Mouse (Mus musculus) left cerebral cortex, postnatal 4 days (tissue): Measurements from ENCODE around the gene Aldh3b2. TPM values are rescaled to one million over a fixed set of nuclear protein-coding genes. Genes with fewer than 3 reads are reported as not detected.
A peak's percentile ranks its signal among the peaks of the same experiment; 100 is the strongest.

Source experiments
- DNase-seq: peaks from one replicate; pipeline ENCODE4 v3.0.0-alpha.2; 2022
- intact Hi-C: fragments of 180-260 bp; cut with DNase I; formaldehyde crosslinking; loops from one replicate; pipeline ENCODE4 v1.15.1; 2025
- total RNA-seq, 2 experiments: library from RNA; stranded (reverse); gene quantifications; 2 replicates each; pipeline ENCODE4 v1.2.3; 2021

Aldh3b2 gene
- total RNA-seq, 2 experiments from 2014 or later, result 0.40 to 0.64 TPM

GRCm38 (mm10) chr19:4004331-4004730 is 32.2 kb downstream of the Aldh3b2 start:
- no peak for DNase-seq
- intact Hi-C loops, result no loop called here

- no peak for DNase-seq
- intact Hi-C loops, result no loop called here
Observed at GRCm38 (mm10) chr19:4005091-4005490, 33.0 kb downstream of the Aldh3b2 start.

GRCm38 (mm10) chr19:4005971-4006370 is 33.8 kb downstream of the Aldh3b2 start:
- intact Hi-C loops, result no loop called here

GRCm38 (mm10) chr19:4011086-4011485 is 39.0 kb downstream of the Aldh3b2 start:
- no peak for DNase-seq
- intact Hi-C loops, result loop anchor here (10.0 kb wide), 1 partner anchor 204 kb away; the partner anchor contains the start of genes AC109138.7 and Clcf1

More at GRCm38 (mm10) chr19:4005971-4006370, 33.8 kb downstream of the Aldh3b2 start:
- DNase-seq, result no peak

GRCm38 (mm10) chr19:4012432-4013022 is 40.4 kb downstream of the Aldh3b2 start, which contains the start of gene Ndufv1:
Gene Ndufv1 (minus strand): TSS chr19:4012806.
- intact Hi-C loops, result loop anchor here (10.0 kb wide), 1 partner anchor 202 kb away; the partner anchor contains the start of genes AC109138.7 and Clcf1
- peak; percentile 96 for DNase-seq

- DNase-seq, result no peak
- intact Hi-C loops, result loop anchor here (10.0 kb wide), 1 partner anchor 202 kb away; the partner anchor contains the start of genes AC109138.7 and Clcf1
Observed at GRCm38 (mm10) chr19:4013066-4013465, 40.9 kb downstream of the Aldh3b2 start.

GRCm38 (mm10) chr19:4014802-4015201 is 42.7 kb downstream of the Aldh3b2 start:
- intact Hi-C loops, result loop anchor here (10.0 kb wide), 1 partner anchor 200 kb away; the partner anchor contains the start of genes AC109138.7 and Clcf1
- no peak for DNase-seq

- no peak for DNase-seq
- intact Hi-C loops, result loop anchor here (10.0 kb wide), 1 partner anchor 199 kb away; the partner anchor contains the start of genes AC109138.7 and Clcf1
Observed at GRCm38 (mm10) chr19:4015635-4016034, 43.5 kb downstream of the Aldh3b2 start.

- intact Hi-C loops, result loop anchor here (10.0 kb wide), 1 partner anchor 197 kb away; the partner anchor contains the start of genes AC109138.7 and Clcf1
- DNase-seq, result no peak
Observed at GRCm38 (mm10) chr19:4017921-4018587, 45.9 kb downstream of the Aldh3b2 start.

- DNase-seq, result peak; percentile 79
- intact Hi-C loops, result loop anchor here (10.0 kb wide), 1 partner anchor 196 kb away; the partner anchor contains the start of genes AC109138.7 and Clcf1
Observed at GRCm38 (mm10) chr19:4018743-4019583, 46.8 kb downstream of the Aldh3b2 start.

GRCm38 (mm10) chr19:4023185-4023584 is 51.1 kb downstream of the Aldh3b2 start:
- intact Hi-C loops, result no loop called here
- no peak for DNase-seq

GRCm38 (mm10) chr19:4027576-4027975 is 55.4 kb downstream of the Aldh3b2 start:
- DNase-seq, result no peak
- intact Hi-C loops, result no loop called here

Other genes with a start within 250 kb of the Aldh3b2 start
- 10 to 100 TPM; 89.1 to 90.7 TPM for gene Kmt5b, start 204.9 kb upstream of the Aldh3b2 start, total RNA-seq
- 100 to 1,000 TPM in 1 of 2 experiments, 10 to 100 TPM in 1; 88.7 to 104 TPM for gene Chka, start 120.6 kb upstream of the Aldh3b2 start, total RNA-seq
- gene Tcirg1, start 65.2 kb upstream of the Aldh3b2 start, total RNA-seq, result 10 to 100 TPM; 24.0 to 27.9 TPM
- gene Ndufs8, start 59.6 kb upstream of the Aldh3b2 start, total RNA-seq, result 100 to 1,000 TPM in 1 of 2 experiments, 10 to 100 TPM in 1; 94.0 to 102 TPM
- 1 to 10 TPM; 1.5 to 1.9 TPM for gene Aldh3b1, start 42.5 kb upstream of the Aldh3b2 start, total RNA-seq
- gene Unc93b1, start 37.1 kb upstream of the Aldh3b2 start, total RNA-seq, result 1 to 10 TPM; 6.4 to 8.9 TPM
- not detected for gene Aldh3b3, start 13.7 kb upstream of the Aldh3b2 start, total RNA-seq
- 1 to 10 TPM; 1.4 to 1.6 TPM for gene Acy3, start 14.2 kb downstream of the Aldh3b2 start, total RNA-seq
- not detected for gene Tbx10, start 20.4 kb downstream of the Aldh3b2 start, total RNA-seq
- 10 to 100 TPM; 14.6 to 14.8 TPM for gene Nudt8, start 28.3 kb downstream of the Aldh3b2 start, total RNA-seq
- gene Gm49405, start 28.3 kb downstream of the Aldh3b2 start, total RNA-seq, result 1 to 10 TPM; 4.1 to 4.8 TPM
- gene Doc2g, start 31.0 kb downstream of the Aldh3b2 start, total RNA-seq, result 1 to 10 TPM; 8.3 to 9.4 TPM
- 100 to 1,000 TPM; 185 to 196 TPM for gene Ndufv1, start 40.5 kb downstream of the Aldh3b2 start, total RNA-seq
- gene Gstp1, start 65.7 kb downstream of the Aldh3b2 start, total RNA-seq, result 100 to 1,000 TPM; 288 to 297 TPM
- gene Gstp2, start 73.7 kb downstream of the Aldh3b2 start, total RNA-seq, result 10 to 100 TPM; 27.2 to 31.6 TPM
- gene Gstp3, start 87.2 kb downstream of the Aldh3b2 start, total RNA-seq, result not detected
- gene Cabp2, start 109.2 kb downstream of the Aldh3b2 start, total RNA-seq, result not detected
- gene Cdk2ap2, start 124.9 kb downstream of the Aldh3b2 start, total RNA-seq, result 10 to 100 TPM; 27.5 to 28.3 TPM
- gene Pitpnm1, start 127.7 kb downstream of the Aldh3b2 start, total RNA-seq, result 100 to 1,000 TPM; 185 to 187 TPM
- 10 to 100 TPM; 54.8 to 64.8 TPM for gene Aip, start 153.5 kb downstream of the Aldh3b2 start, total RNA-seq
- gene Gpr152, start 167.5 kb downstream of the Aldh3b2 start, total RNA-seq, result not detected
- not detected for gene Cabp4, start 171.7 kb downstream of the Aldh3b2 start, total RNA-seq
- 100 to 1,000 TPM in 1 of 2 experiments, 10 to 100 TPM in 1; 92.6 to 107 TPM for gene Coro1b, start 176.3 kb downstream of the Aldh3b2 start, total RNA-seq
- gene Ptprcap, start 181.3 kb downstream of the Aldh3b2 start, total RNA-seq, result 1 to 10 TPM; 1.2 to 1.6 TPM
- 10 to 100 TPM; 38.1 to 39.2 TPM for gene Rps6kb2, start 191.0 kb downstream of the Aldh3b2 start, total RNA-seq
- 1 to 10 TPM; 2.4 to 3.1 TPM for gene Carns1, start 203.2 kb downstream of the Aldh3b2 start, total RNA-seq
- 1 to 10 TPM; 2.1 to 2.4 TPM for gene Tbc1d10c, start 219.0 kb downstream of the Aldh3b2 start, total RNA-seq
- 100 to 1,000 TPM; 318 to 333 TPM for gene Ppp1ca, start 219.7 kb downstream of the Aldh3b2 start, total RNA-seq
- 10 to 100 TPM in 1 of 2 experiments, 1 to 10 TPM in 1; 9.8 to 10.6 TPM for gene Rad9a, start 229.3 kb downstream of the Aldh3b2 start, total RNA-seq
- gene Clcf1, start 241.9 kb downstream of the Aldh3b2 start, total RNA-seq, result 1 to 10 TPM; 1.2 to 1.3 TPM
- gene AC109138.7, start 242.0 kb downstream of the Aldh3b2 start, total RNA-seq, result not detected